Mouse (Mus musculus) forebrain, embryonic 13.5 days (tissue): Measurements from ENCODE around the gene Cuzd1. TPM values are rescaled to one million over a fixed set of nuclear protein-coding genes. Genes with fewer than 3 reads are reported as not detected.

Source experiments
- ATAC-seq: fragments of 200-750 bp; cut with Nextera tagmentation; 2 replicates; pipeline ENCODE4 v1.8.0; 2017
- H3K27ac ChIP-seq: fragments of 300-500 bp; sonication (generic); 2 replicates; pipeline ENCODE4 v1.5.1; 2015; ENCODE audit warnings: inconsistent platforms, mild to moderate bottlenecking, moderate library complexity
- H3K27me3 ChIP-seq: fragments of 300-500 bp; sonication (generic); 2 replicates; pipeline ENCODE4 v1.6.1; 2015; ENCODE audit warnings: mild to moderate bottlenecking, inconsistent platforms
- H3K36me3 ChIP-seq: fragments of 300-500 bp; sonication (generic); 2 replicates; pipeline ENCODE4 v1.6.1; 2015; ENCODE audit warnings: mild to moderate bottlenecking, inconsistent platforms; ENCODE audit not compliant: poor library complexity, severe bottlenecking
- H3K4me1 ChIP-seq: fragments of 300-500 bp; sonication (generic); 2 replicates; pipeline ENCODE4 v1.6.1; 2015; ENCODE audit warnings: inconsistent platforms
- H3K4me2 ChIP-seq: fragments of 300-500 bp; sonication (generic); 2 replicates; pipeline ENCODE4 v1.6.1; 2015; ENCODE audit warnings: inconsistent platforms, mild to moderate bottlenecking, moderate library complexity
- H3K4me3 ChIP-seq: fragments of 300-500 bp; sonication (generic); 2 replicates; pipeline ENCODE4 v1.5.1; 2015; ENCODE audit warnings: mild to moderate bottlenecking, inconsistent platforms
- H3K9ac ChIP-seq: fragments of 300-500 bp; sonication (generic); 2 replicates; pipeline ENCODE4 v1.6.1; 2015; ENCODE audit warnings: mild to moderate bottlenecking, inconsistent platforms
- H3K9me3 ChIP-seq: fragments of 300-500 bp; sonication (generic); replicated peaks from 2 replicates; pipeline ENCODE4 v1.6.1; 2016; ENCODE audit warnings: inconsistent platforms
- WGBS: fragments of 180-500 bp; shearing (Covaris S2); methylation state at CpG from one replicate; pipeline ENCODE4 v1.1.7; 2015; 5-methylcytosine and 5-hydroxymethylcytosine counted together
- polyA plus RNA-seq: library from polyadenylated mRNA; unstranded; fragments of >200 nt; fragmentation: Nextera tagmentation; extraction: Ambion mirVana; gene quantifications from 2 replicates; pipeline ENCODE4 v1.2.1, GENCODE M21; 2015

Cuzd1 gene
- polyA plus RNA-seq = not detected in 2 replicates

DNA sequence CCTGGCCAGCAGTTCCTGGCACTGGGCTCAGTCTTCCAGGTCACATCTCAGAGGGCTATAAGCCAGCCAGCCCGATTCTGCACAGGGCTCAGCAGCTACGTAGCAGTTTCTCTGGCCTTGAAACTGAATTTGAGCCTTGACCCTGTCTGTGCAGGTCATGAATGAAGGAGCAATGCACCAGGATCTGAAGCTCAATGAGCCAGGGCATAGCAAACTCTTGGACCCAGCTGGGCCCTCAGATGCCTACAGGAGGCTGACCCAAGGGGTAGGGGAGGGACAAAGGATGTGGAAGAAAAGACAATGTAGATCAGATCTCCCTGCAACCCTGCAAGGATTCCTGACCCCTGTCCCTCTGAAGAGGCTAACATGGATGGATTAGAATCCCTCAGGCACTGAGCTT is at the start of gene Cuzd1:
Cuzd1 (minus strand) TSS at position 101 of the 400 bp plus-strand sequence.
- Histone ChIP-seq H3K9ac (no peak within 1 kb of the TSS), H3K4me3 (no peak within 1 kb of the TSS), H3K4me1 (no peaks in the 10 kb centered on the region), H3K36me3 (no peaks in the 10 kb centered on the region), H3K27ac (no peak within 1 kb of the TSS), H3K4me2 (no peak within 1 kb of the TSS), H3K27me3 (no peaks in the 10 kb centered on the region), H3K9me3 (no peaks in the 10 kb centered on the region)
- ATAC-seq = no peak
- 79% methylated on average over 2 of the region's 2 CpGs for WGBS

DNA sequence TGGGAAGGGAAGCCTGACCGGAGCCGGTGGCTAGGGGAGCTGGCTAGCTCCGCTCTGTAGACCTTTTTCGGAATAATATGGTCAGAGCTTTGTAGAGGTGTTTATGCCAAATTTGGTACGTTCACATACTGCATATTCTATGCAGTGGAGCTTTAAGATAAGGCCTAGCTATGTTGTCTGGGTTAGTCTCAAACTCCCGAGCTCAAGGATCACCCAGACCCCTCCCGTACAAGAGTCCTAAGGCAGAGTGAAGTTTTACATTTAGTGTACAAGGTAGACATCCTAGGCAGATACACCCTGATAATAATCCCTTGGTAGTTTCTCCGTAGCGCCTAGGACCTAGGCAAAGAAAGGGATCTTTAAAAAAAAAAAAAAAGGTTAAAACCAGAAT is 49.4 kb upstream of the Cuzd1 start:
- Histone ChIP-seq H3K4me1 (peaks cover 7% of the 10 kb centered on the region), H3K9ac (peak overlapping the region; percentile 94), H3K9me3 (no peaks in the 10 kb centered on the region), H3K4me3 (peak overlapping the region; percentile 81), H3K27me3 (no peaks in the 10 kb centered on the region), H3K27ac (peak overlapping the region; percentile 81; the same call in 1 of the 2 replicates), H3K4me2 (peak overlapping the region; percentile 83), H3K36me3 (no peaks in the 10 kb centered on the region)
- no peak for ATAC-seq
- WGBS = 6% methylated on average over 9 of the region's 9 CpGs

DNA sequence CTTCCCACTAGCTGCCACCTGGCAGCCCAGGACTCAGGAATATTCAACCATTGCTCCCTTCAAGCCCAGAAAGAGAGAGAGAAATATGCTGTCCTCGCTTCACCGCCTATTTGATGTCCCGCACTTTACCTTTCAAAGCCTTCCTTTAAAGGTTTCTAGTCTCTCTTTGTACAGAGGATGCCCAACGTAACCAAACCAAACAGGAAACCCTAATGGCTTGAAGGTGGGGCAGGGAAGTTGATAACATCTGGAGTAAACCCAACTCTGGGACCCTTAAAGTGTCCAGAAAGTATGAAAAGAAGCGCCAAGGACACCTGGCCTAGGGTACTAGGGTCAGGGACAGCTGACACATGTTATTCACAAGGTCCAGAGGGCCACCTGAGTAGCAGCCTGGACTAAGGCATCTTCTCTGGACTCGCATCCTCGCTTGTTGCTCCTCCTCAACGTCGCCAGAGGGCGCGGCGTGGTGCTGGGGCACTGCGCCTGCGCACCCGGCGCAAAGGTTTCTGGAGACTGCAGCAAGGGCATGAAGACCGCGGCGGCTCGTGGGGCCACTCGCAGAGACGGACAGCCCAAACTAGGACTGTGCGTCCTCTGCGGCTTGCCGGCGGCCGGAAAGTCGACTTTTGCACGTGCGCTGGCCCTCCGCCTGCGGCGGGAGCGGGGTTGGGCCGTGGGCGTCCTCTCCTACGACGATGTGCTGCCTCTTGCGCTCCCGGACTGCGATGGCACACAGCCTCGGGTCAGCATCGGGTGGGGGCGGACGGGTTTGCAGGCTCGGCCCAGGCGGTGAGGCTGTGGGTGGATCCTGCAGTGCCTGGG is 48.8 kb upstream of the Cuzd1 start, which contains the start of gene Pstk:
Pstk (plus strand) TSS at position 494 of the 822 bp plus-strand sequence.
- peak within 1 kb of the TSS; percentile 83 for H3K4me2 ChIP-seq
- 5% methylated on average over 47 of the region's 47 CpGs for WGBS
- H3K36me3 ChIP-seq = no peaks in the 10 kb centered on the region
- peak within 1 kb of the TSS; percentile 94 for H3K9ac ChIP-seq
- no peaks in the 10 kb centered on the region for H3K27me3 ChIP-seq
- H3K4me3 ChIP-seq = peak within 1 kb of the TSS; percentile 81
- peaks cover 7% of the 10 kb centered on the region for H3K4me1 ChIP-seq
- peak; percentile 96 for ATAC-seq
- peak within 1 kb of the TSS; percentile 81 for H3K27ac ChIP-seq
- no peaks in the 10 kb centered on the region for H3K9me3 ChIP-seq

DNA sequence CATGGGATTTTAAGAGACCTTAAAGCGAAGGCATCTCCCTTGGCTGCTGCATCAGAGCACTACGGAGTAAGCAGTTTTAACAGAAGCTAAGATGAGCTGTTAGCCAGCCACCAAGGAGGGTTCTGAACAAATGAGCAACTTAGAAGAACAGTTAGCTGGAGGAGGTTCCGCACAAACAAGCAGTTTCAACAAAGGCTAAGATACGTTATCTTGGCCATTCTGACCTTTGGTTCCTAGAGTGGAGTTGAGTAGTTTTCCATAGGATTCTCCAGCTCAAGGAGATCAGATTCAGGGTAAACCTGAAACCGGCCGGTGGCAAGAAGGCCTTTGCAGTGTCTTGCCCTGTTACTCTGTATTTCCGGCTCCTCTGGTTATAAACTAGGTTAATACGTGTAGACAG is 42.0 kb upstream of the Cuzd1 start:
- Histone ChIP-seq H3K4me2 (no peak overlapping the region), H3K27ac (no peak overlapping the region), H3K4me3 (no peak overlapping the region), H3K27me3 (peaks cover 10% of the 10 kb centered on the region; the same call in 1 of the 2 replicates), H3K36me3 (no peaks in the 10 kb centered on the region), H3K9ac (no peak overlapping the region), H3K9me3 (no peaks in the 10 kb centered on the region), H3K4me1 (peaks cover 19% of the 10 kb centered on the region)
- 95% methylated on average over 8 of the region's 8 CpGs for WGBS
- ATAC-seq = no peak

DNA sequence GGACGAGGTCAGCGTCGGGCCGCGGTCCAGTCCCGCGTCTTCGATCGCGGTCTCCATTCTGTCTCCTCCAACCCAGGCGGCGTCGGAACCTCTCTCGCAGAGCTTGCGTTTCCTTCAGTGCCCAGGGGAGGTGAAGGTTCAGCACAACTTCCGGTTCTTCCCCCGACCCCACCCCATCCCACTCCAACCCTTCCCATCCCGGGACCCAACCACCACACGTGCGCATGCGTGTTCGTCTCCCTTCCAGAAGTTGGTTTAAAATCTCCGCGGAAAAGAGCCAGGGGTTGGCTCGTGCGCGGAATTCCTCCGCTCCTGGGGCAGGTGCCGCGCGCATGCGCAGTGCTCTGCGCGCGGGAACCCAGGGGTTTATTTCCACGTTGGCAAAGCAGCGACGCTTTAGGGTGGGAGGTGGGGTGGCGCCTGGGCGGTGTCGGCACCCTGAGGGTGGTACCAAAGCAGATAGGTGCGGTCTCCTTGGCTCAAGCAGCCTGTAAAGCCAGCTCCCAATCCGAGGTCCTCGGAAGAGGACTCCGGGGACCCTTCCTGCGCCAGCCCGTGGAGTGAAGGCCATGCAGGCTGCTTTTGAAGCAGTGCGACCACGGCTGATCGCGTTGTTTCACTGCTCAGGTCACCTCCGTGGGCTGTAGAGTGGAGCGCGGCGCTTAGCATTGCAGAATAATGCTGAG is 40.7 kb upstream of the Cuzd1 start, which contains the start of gene 2310057M21Rik:
2310057M21Rik (minus strand) TSS at position 145 of the 686 bp plus-strand sequence.
- peaks cover 10% of the 10 kb centered on the region; the same call in 1 of the 2 replicates for H3K27me3 ChIP-seq
- under 1% methylated on average over 55 of the region's 55 CpGs for WGBS
- peak; percentile 99 for ATAC-seq

DNA sequence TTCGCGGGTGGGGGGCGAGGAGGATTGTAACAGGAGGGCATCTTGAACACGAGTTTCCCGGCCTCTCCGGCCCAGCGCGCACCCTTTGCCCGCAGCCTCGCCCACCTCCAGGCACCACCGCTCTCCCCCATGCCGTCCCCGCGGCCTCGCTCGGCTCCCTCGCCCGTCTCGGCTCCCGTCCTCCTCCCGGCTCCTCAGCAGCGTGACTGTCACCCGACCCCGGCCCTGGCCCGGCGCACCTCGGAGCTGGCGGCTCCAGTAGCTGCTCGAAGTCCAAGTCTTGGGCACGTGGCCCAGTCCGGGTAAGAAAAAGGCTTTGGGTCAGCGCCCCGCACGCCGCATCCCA is 40.1 kb upstream of the Cuzd1 start:
- ATAC-seq = peak; percentile 85
- WGBS = under 1% methylated on average over 35 of the region's 35 CpGs
- H3K36me3 ChIP-seq = peaks cover 17% of the 10 kb centered on the region
- H3K27me3 ChIP-seq = peaks cover 10% of the 10 kb centered on the region; the same call in 1 of the 2 replicates
- H3K4me3 ChIP-seq = peak overlapping the region; percentile 79
- H3K4me2 ChIP-seq = peak overlapping the region; percentile 88
- peaks cover 19% of the 10 kb centered on the region for H3K4me1 ChIP-seq
- H3K9ac ChIP-seq = peak overlapping the region; percentile 91
- H3K27ac ChIP-seq = peak overlapping the region; percentile 83
- H3K9me3 ChIP-seq = no peaks in the 10 kb centered on the region

More for the DNA sequence above, 40.7 kb upstream of the Cuzd1 start, which contains the start of gene 2310057M21Rik:
- Histone ChIP-seq H3K9me3 (no peaks in the 10 kb centered on the region), H3K9ac (peak within 1 kb of the TSS; percentile 91), H3K4me2 (peak within 1 kb of the TSS; percentile 88), H3K36me3 (peaks cover 12% of the 10 kb centered on the region), H3K4me3 (peak within 1 kb of the TSS; percentile 79), H3K4me1 (peaks cover 19% of the 10 kb centered on the region), H3K27ac (peak within 1 kb of the TSS; percentile 83)

DNA sequence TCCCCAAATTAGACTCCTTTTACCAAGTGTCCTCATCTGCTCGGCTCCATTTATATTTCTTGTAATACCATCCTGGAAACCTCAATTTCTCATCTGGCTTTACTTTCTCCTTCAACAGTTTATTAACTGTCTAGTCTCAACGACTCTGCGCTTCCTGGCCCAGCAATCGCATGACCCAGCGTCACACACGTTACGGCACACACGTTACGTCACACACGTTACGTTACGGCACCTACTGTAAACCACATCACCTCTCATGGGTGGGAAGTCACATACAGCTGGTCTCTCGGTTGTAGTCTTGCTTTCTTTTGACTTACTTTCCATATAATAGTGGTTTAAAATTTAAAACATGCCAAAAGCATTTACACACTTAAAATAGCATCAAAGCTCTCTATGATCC is 34.0 kb upstream of the Cuzd1 start:
- Histone ChIP-seq H3K9me3 (no peaks in the 10 kb centered on the region), H3K9ac (no peak overlapping the region), H3K4me2 (no peak overlapping the region), H3K27ac (no peak overlapping the region), H3K4me1 (peaks cover 2% of the 10 kb centered on the region; the same call in 1 of the 2 replicates), H3K4me3 (no peak overlapping the region), H3K27me3 (no peaks in the 10 kb centered on the region), H3K36me3 (peaks cover 57% of the 10 kb centered on the region)
- 97% methylated on average over 13 of the region's 13 CpGs for WGBS
- no peak for ATAC-seq

DNA sequence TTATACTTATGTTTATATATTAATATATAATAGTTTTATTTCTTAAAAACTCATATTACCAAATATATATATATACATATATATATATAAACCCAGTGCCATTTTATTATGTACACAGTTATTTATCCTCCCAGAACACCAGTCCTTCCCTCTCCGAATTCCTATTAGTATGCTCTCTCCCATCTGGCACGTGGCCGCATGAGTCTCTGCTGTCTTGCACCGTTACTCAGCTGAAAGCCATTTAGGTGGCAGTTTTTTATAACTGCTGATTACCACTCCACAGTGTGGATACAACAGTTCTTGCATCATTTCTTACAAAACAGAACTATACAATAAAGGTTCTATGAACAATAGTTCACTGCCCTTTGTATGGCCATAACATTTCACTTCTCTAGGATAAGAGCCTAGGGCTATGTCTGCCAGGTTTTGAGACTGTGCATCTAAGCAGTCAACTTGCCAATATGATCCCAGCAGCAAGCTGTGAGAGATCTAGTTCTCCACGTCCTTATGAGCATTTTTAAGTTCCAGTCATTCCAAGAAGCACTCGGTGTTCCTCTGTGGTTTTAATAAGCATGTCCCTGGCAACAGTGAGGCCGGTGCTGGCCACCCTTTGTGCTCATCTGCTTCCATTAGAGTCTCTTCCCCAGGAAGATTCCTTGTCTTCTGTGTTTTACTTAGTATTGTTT is 23.9 kb upstream of the Cuzd1 start:
- no peak for ATAC-seq
- 71% methylated on average over 7 of the region's 7 CpGs for whole genome bisulfite sequencing
- no peak overlapping the region for H3K4me3 ChIP-seq
- no peaks in the 10 kb centered on the region for H3K4me1 ChIP-seq
- no peak overlapping the region for H3K9ac ChIP-seq
- no peaks in the 10 kb centered on the region for H3K27me3 ChIP-seq
- peaks cover 65% of the 10 kb centered on the region for H3K36me3 ChIP-seq
- H3K27ac ChIP-seq = no peak overlapping the region
- no peak overlapping the region for H3K4me2 ChIP-seq
- H3K9me3 ChIP-seq = no peaks in the 10 kb centered on the region

DNA sequence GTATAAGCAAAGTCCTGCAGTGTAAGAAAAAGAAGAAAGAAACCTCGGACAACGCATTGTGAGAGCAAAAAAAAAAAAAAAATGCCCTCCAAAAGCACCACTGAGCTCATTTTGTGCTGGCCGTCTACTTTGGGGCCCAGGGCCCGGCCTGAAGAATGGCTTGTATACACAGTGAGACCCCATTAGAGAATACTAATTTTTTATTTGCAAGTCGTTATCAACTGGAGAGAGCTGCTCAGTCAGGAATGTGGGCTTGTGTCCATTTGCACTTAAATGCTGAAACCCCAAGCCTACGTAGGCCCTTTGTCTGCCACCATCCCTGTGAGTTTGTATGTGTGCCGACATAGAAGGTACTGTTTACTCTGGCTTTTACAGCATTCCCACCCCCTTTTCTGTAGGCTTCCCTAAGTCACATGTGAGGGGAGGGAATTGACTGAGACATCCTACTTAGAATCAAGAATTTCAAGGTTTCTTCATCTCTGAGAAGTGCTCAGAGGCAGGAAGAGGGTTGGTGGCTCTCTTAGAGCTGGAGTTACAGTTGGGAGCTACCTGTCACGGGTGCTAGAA is 15.5 kb upstream of the Cuzd1 start:
- no peak for ATAC-seq
- Histone ChIP-seq H3K36me3 (peaks cover 28% of the 10 kb centered on the region), H3K27ac (no peak overlapping the region), H3K4me1 (peaks cover 15% of the 10 kb centered on the region; the same call in 1 of the 2 replicates), H3K9ac (no peak overlapping the region), H3K4me3 (no peak overlapping the region), H3K9me3 (no peaks in the 10 kb centered on the region), H3K4me2 (0 out of 2 replicates have a peak overlapping the region, but pooled peaks have one; percentile 5), H3K27me3 (no peaks in the 10 kb centered on the region)
- WGBS = 26% methylated on average over 8 of the region's 8 CpGs

DNA sequence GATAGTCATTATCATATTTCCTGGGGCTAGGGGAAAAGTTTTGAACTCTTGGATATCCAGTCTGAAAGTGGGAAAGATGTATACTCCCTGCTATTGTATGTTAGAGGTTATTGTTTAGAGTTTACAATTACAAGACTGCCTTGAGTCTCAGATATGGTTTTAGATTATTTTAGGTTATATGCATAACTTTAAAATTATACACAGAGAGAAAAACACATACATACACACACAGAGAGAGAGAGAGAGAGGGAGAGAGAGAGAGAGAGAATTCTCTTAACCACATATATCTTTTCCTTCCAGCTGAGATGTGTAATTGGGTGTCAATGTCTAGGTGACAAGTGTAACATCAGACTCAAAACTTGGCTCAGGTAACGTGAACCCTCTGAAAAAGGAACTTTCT is 11.5 kb upstream of the Cuzd1 start, which contains the start of gene Fam24a:
Fam24a (plus strand) TSS at position 301 of the 400 bp plus-strand sequence.
- peaks cover 15% of the 10 kb centered on the region; the same call in 1 of the 2 replicates for H3K4me1 ChIP-seq
- H3K4me3 ChIP-seq = no peak within 1 kb of the TSS
- H3K27ac ChIP-seq = no peak within 1 kb of the TSS
- H3K9me3 ChIP-seq = no peaks in the 10 kb centered on the region
- no peak for ATAC-seq
- 46% methylated on average over 1 of the region's 1 CpGs for WGBS
- no peak within 1 kb of the TSS for H3K9ac ChIP-seq
- H3K36me3 ChIP-seq = no peaks in the 10 kb centered on the region
- no peaks in the 10 kb centered on the region for H3K27me3 ChIP-seq
- no peak within 1 kb of the TSS for H3K4me2 ChIP-seq

DNA sequence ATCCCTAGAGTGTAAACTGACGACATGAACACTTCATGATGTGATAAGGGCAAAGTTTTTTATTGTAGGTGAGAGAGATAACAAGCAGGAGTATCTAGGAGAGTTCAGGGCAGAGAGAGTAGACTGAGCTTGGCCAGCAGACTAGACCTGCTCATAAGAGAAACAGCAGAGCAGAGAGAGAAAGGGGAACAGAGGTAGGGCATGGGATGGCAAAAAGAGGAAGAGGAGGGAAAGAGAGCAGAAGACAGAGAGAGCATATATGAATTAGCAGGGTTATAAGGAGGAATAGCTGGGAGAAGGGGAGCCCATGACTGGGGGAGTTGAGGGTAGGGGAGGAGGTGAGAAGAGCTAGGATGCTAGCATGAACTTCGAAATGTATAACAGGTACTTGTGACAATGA is 9.6 kb upstream of the Cuzd1 start:
- Histone ChIP-seq H3K9ac (no peak overlapping the region), H3K4me1 (peaks cover 4% of the 10 kb centered on the region; the same call in 1 of the 2 replicates), H3K27me3 (no peaks in the 10 kb centered on the region), H3K4me2 (no peak overlapping the region), H3K27ac (no peak overlapping the region), H3K9me3 (no peaks in the 10 kb centered on the region), H3K36me3 (no peaks in the 10 kb centered on the region), H3K4me3 (no peak overlapping the region)
- WGBS = 82% methylated on average over 2 of the region's 2 CpGs
- no peak for ATAC-seq
